In genomic region chr12:33139083-33139482, GRCm38 (mm10) we compare ENCODE assay signal across 26 mouse cellular contexts. TPM values are rescaled to one million over a fixed set of nuclear protein-coding genes. Genes with fewer than 3 reads are reported as not detected.
DNase-seq lines count a peak whose midpoint lies in the region; ATAC-seq and TF ChIP-seq lines count a peak whose summit lies in the region.
"Had no signal": no experiment of that assay in that cellular context is flagged by ENCODE, and none has a peak within 500 bp of the region (broad histone marks: within the 10 kb centered on the region; RNA-seq: fewer than 3 reads in every experiment).

No protein-coding gene starts in this region.

- no peak overlapping the region for H3K4me3 ChIP-seq in heart, embryonic 16.5 days (ENCODE audit: low read length)
- no peak overlapping the region for H3K4me3 ChIP-seq in midbrain, embryonic 15.5 days
- H3K4me3 ChIP-seq in forebrain, embryonic 13.5 days: no peak overlapping the region
- H3K4me3 ChIP-seq: embryonic facial prominence, embryonic 15.5 days; forebrain, embryonic 10.5 days; heart, adult 2 months; intestine, embryonic 15.5 days; midbrain, embryonic 13.5 days; myocyte; neural tube, embryonic 15.5 days had no signal

- H3K27me3 ChIP-seq in Patski: no peaks in the 10 kb centered on the region
- H3K27me3 ChIP-seq in heart, embryonic 16.5 days (ENCODE audit: control insufficient read depth, insufficient read depth, low read length): no peaks in the 10 kb centered on the region
- H3K27me3 ChIP-seq in midbrain, embryonic 15.5 days (replicated peaks): no peaks in the 10 kb centered on the region
- no peaks in the 10 kb centered on the region for H3K27me3 ChIP-seq in forebrain, embryonic 13.5 days
- H3K27me3 ChIP-seq: embryonic facial prominence, embryonic 15.5 days; intestine, embryonic 15.5 days; midbrain, embryonic 13.5 days had no signal

- peak; percentile 39 for ATAC-seq in Patski
- ATAC-seq in heart, embryonic 16.5 days (replicated peaks; ENCODE audit: extremely low read depth, insufficient read depth, low FRiP score): peak; percentile 78
- ATAC-seq in midbrain, embryonic 15.5 days (replicated peaks): no peak
- no peak for ATAC-seq in forebrain, embryonic 13.5 days
- ATAC-seq: activated CD4-positive, CD25-positive, alpha-beta regulatory T cell, adult 4 months; intestine, embryonic 15.5 days; midbrain, embryonic 13.5 days had no signal

- CTCF ChIA-PET in Patski (lab: Charles Lee): interaction anchor here (1.2 kb wide), 1 partner anchor 15 kb away, joined by 3 read pairs; no protein-coding TSS in a partner anchor

- DNase-seq in heart, adult 18-20 months: peak; percentile 44 to 45
- DNase-seq in heart, adult 8-10 months (ENCODE audit: low spot score): no peak
- no peak for DNase-seq in Patski (ENCODE audit: low read depth, low spot score)
- peak; percentile 44 to 50 for DNase-seq in gastrocnemius, adult 8-10 months (ENCODE audit: low spot score in 2 of 2)
- DNase-seq: adrenal gland, postnatal 14 days; cerebellum, adult 11-12 months; cerebellum, postnatal 36 days; kidney, postnatal 4 days; lung, embryonic 14.5 days; thymus, adult 2 months had no signal

- in situ Hi-C loops in Patski (cut with MboI; ENCODE audit: low pct_unique_long_range_greater_than_20kb): loop anchor here (5.0 kb wide), 2 partner anchors 128 to 203 kb away; no protein-coding TSS in a partner anchor

- TF ChIP-seq CTCF in Patski (IDR thresholded peaks at IDR 0.05): no peak

- no peak overlapping the region; the same call in 1 of the 2 replicates for H3K9ac ChIP-seq in heart, embryonic 16.5 days (ENCODE audit: low read length)
- H3K9ac ChIP-seq in midbrain, embryonic 15.5 days: no peak overlapping the region
- H3K9ac ChIP-seq in forebrain, embryonic 13.5 days: no peak overlapping the region
- H3K9ac ChIP-seq: embryonic facial prominence, embryonic 15.5 days; hindbrain, embryonic 14.5 days; intestine, embryonic 15.5 days; lung, embryonic 14.5 days; midbrain, embryonic 13.5 days; neural tube, embryonic 15.5 days had no signal

- H3K36me3 ChIP-seq in heart, embryonic 16.5 days (ENCODE audit: control insufficient read depth, insufficient read depth): no peaks in the 10 kb centered on the region
- H3K36me3 ChIP-seq in midbrain, embryonic 15.5 days (replicated peaks): no peaks in the 10 kb centered on the region
- H3K36me3 ChIP-seq in forebrain, embryonic 13.5 days (ENCODE audit: poor library complexity, severe bottlenecking): no peaks in the 10 kb centered on the region
- H3K36me3 ChIP-seq: embryonic facial prominence, embryonic 15.5 days; forebrain, embryonic 10.5 days; intestine, embryonic 15.5 days; midbrain, embryonic 13.5 days; neural tube, embryonic 15.5 days had no signal

- no peak overlapping the region for H3K4me2 ChIP-seq in heart, embryonic 16.5 days (ENCODE audit: low read depth, low read length)
- no peak overlapping the region for H3K4me2 ChIP-seq in midbrain, embryonic 15.5 days
- H3K4me2 ChIP-seq in forebrain, embryonic 13.5 days: no peak overlapping the region
- H3K4me2 ChIP-seq: embryonic facial prominence, embryonic 15.5 days; hindbrain, embryonic 14.5 days; intestine, embryonic 15.5 days; liver, embryonic 11.5 days; lung, embryonic 14.5 days; midbrain, embryonic 13.5 days; neural tube, embryonic 15.5 days had no signal

- POLR2A ChIA-PET in Patski (lab: Charles Lee): no interaction called here

- WGBS in heart, embryonic 16.5 days: 33% methylated on average over 3 of the region's 3 CpGs
- WGBS in midbrain, embryonic 15.5 days: 91% methylated on average over 3 of the region's 3 CpGs
- 86% methylated on average over 3 of the region's 3 CpGs for WGBS in forebrain, embryonic 13.5 days

- peaks cover 11% of the 10 kb centered on the region for H3K4me1 ChIP-seq in heart, embryonic 16.5 days (ENCODE audit: control insufficient read depth, insufficient read depth, low read length)
- H3K4me1 ChIP-seq in midbrain, embryonic 15.5 days: no peaks in the 10 kb centered on the region
- no peaks in the 10 kb centered on the region; the same call in 1 of the 2 replicates for H3K4me1 ChIP-seq in forebrain, embryonic 13.5 days
- H3K4me1 ChIP-seq: embryonic facial prominence, embryonic 15.5 days; forebrain, embryonic 10.5 days; intestine, embryonic 15.5 days; midbrain, embryonic 13.5 days; neural tube, embryonic 15.5 days had no signal

- peak overlapping the region; percentile 30; the same call in 1 of the 2 replicates for H3K27ac ChIP-seq in heart, embryonic 16.5 days (ENCODE audit: low read length)
- no peak overlapping the region for H3K27ac ChIP-seq in midbrain, embryonic 15.5 days
- H3K27ac ChIP-seq in forebrain, embryonic 13.5 days: no peak overlapping the region
- H3K27ac ChIP-seq: embryonic facial prominence, embryonic 15.5 days; forebrain, embryonic 10.5 days; hindbrain, embryonic 14.5 days; intestine, embryonic 15.5 days; macrophage; midbrain, embryonic 13.5 days; neural tube, embryonic 15.5 days had no signal

- H3K9me3 ChIP-seq in heart, embryonic 16.5 days (replicated peaks; ENCODE audit: control insufficient read depth, low read length): no peaks in the 10 kb centered on the region
- H3K9me3 ChIP-seq in midbrain, embryonic 15.5 days: no peaks in the 10 kb centered on the region
- H3K9me3 ChIP-seq in forebrain, embryonic 13.5 days (replicated peaks): no peaks in the 10 kb centered on the region
- H3K9me3 ChIP-seq: embryonic facial prominence, embryonic 15.5 days; forebrain, embryonic 10.5 days; intestine, embryonic 15.5 days; midbrain, embryonic 13.5 days; neural tube, embryonic 15.5 days had no signal

RNA-seq across cellular contexts. Expression of gene Atxn7l1, which starts 8.4 kb away (rescaled TPM):
- total RNA-seq in heart, adult 18-20 months (2021): 10 to 100 TPM; 16.9 to 17.4 TPM
- 10 to 100 TPM; 20.2 to 22.4 (median 20.7) TPM for total RNA-seq in heart, adult 8-10 months (2022)
- polyA plus RNA-seq in Patski (2021): 42.0 TPM
- total RNA-seq in gastrocnemius, adult 8-10 months (2022): 10 to 100 TPM; 13.4 to 18.9 (median 15.7) TPM
- polyA plus RNA-seq in heart, embryonic 16.5 days (2015; fragmentation: Nextera tagmentation; extraction: Ambion mirVana): 10.2 and 10.8 TPM in 2 replicates
- 20.2 and 24.4 TPM in 2 replicates for polyA plus RNA-seq in midbrain, embryonic 15.5 days (2015; fragmentation: Nextera tagmentation; extraction: Ambion mirVana)
- polyA plus RNA-seq in forebrain, embryonic 13.5 days (2015; fragmentation: Nextera tagmentation; extraction: Ambion mirVana): 13.9 and 15.4 TPM in 2 replicates

RNA-seq across cellular contexts. Expression of gene Cdhr3, which starts 46.4 kb away (rescaled TPM):
- total RNA-seq in heart, adult 18-20 months (2021): under 1 TPM; 0.27 to 0.87 TPM
- total RNA-seq in heart, adult 8-10 months (2022): 1 to 10 TPM in 1 of 4 experiments, under 1 TPM in 2, not detected in 1; 0.13 to 1.9 (median 0.37) TPM
- not detected for polyA plus RNA-seq in Patski (2021)
- total RNA-seq in gastrocnemius, adult 8-10 months (2022): 1 to 10 TPM in 1 of 4 experiments, under 1 TPM in 3; 0.25 to 1.7 (median 0.40) TPM
- 0.28 and 0.55 TPM in 2 replicates for polyA plus RNA-seq in heart, embryonic 16.5 days (2015; fragmentation: Nextera tagmentation; extraction: Ambion mirVana)
- 0.19 and 0.32 TPM in 2 replicates for polyA plus RNA-seq in midbrain, embryonic 15.5 days (2015; fragmentation: Nextera tagmentation; extraction: Ambion mirVana)
- polyA plus RNA-seq in forebrain, embryonic 13.5 days (2015; fragmentation: Nextera tagmentation; extraction: Ambion mirVana): 0.13 and 0.39 TPM in 2 replicates
- total RNA-seq: adrenal gland, postnatal 14 days had no signal
- polyA plus RNA-seq: C2C12; forebrain, embryonic 10.5 days; intestine, embryonic 15.5 days; liver, embryonic 11.5 days; lung, embryonic 14.5 days; macrophage; midbrain, embryonic 13.5 days; urinary bladder, adult 2 months had no signal

Comparison
In these comparisons a context has a peak if more than half of its experiments do, and no peak if none do; other contexts are left out.
1. DNase-seq: peak in heart, adult 18-20 months (2 of 2) and gastrocnemius, adult 8-10 months (2 of 2); none in heart, adult 8-10 months (single experiment) and Patski (single experiment).
2. ATAC-seq: peak in Patski (single experiment) and heart, embryonic 16.5 days (single experiment); none in midbrain, embryonic 15.5 days (single experiment) and forebrain, embryonic 13.5 days (single experiment).